Mouse (Mus musculus) adrenal gland, postnatal 36 days (tissue): ENCODE data around the gene Gdpd4. TPM values are rescaled to one million over a fixed set of nuclear protein-coding genes. Genes with fewer than 3 reads are reported as not detected.

ENCODE experiments used
- DNase-seq, 2 experiments: peaks; one replicate each; pipeline ENCODE4 v3.0.0; 2021; ENCODE audit warnings: mixed read lengths in 1 of 2
- long read RNA-seq, 2 experiments: library from polyadenylated mRNA; stranded (forward); transcript quantifications; one replicate each; pipeline ENCODE4 v2.0.0; 2021; ENCODE audit warnings: borderline sequencing depth in 2 of 2
- total RNA-seq, 2 experiments: library from RNA; stranded (reverse); gene quantifications; 2 replicates each; pipeline ENCODE4 v1.2.3; 2021

Gdpd4 gene
- total RNA-seq: not detected
- long read RNA-seq, experiment 1: 0 reads
- long read RNA-seq, experiment 2: 0 reads

GRCm38 (mm10) chr7:97919742-97920141, at the start of gene Gdpd4:
Gdpd4 (plus strand) TSS chr7:97919955.
- no peak for DNase-seq

DNA sequence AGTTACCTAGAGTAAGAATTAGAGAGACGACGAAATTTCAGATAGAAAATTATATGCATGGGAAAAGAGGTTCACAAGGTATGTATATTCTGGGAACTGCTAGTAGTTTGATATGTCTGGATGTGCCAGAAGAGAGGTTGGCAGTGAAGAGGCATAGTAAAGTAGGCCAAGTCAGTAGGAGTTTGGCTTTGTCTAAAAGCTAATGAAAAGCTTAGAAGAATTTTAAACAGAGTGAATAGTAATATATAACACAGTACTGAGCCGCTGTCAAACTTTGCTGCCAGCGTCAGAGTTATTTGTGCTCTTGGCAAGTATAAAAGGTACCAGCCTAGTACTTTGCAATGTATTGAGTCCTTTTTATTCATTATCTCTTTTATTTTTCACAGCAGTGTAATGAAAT, 47.4 kb upstream of the Gdpd4 start:
- no peak for DNase-seq

- DNase-seq: no peak
Observed at GRCm38 (mm10) chr7:97873317-97873716, 46.4 kb upstream of the Gdpd4 start.

GRCm38 (mm10) chr7:97877846-97878538, 41.8 kb upstream of the Gdpd4 start:
- no peak for DNase-seq

- no peak for DNase-seq
Observed at GRCm38 (mm10) chr7:97911646-97912045, 8.1 kb upstream of the Gdpd4 start.

DNA sequence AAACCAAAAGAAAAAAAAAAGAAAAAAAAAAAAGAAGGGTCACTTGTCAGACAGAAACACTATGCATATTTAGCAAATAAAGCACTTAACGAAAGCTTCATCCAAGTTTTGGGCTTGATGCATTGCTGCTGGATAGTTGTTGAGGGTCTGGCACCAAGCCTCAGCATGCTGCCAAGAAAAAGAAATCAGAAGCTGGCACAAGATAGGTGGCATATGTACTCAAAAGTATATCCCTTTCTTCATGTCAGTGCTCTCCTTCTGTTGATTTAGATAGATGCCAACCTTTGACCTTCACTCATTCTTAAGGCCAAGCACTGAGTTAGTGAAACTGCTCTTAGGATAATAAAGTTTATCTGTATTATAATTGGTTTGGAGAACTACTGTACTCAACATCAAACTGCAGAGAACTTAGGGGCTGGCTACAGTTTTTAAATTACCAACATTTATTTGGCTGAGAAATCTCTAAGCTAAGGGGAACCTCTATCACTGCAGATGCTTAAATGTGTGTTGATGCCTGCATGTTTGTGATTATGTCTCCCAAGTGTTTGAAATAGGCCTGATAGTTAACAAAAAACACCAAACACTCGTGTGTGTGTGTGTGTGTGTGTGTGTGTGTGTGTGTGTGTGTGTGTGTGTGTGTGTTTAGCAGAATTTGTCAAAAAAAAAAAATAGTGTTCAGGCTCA, 4.8 kb upstream of the Gdpd4 start:
- DNase-seq: no peak

DNA sequence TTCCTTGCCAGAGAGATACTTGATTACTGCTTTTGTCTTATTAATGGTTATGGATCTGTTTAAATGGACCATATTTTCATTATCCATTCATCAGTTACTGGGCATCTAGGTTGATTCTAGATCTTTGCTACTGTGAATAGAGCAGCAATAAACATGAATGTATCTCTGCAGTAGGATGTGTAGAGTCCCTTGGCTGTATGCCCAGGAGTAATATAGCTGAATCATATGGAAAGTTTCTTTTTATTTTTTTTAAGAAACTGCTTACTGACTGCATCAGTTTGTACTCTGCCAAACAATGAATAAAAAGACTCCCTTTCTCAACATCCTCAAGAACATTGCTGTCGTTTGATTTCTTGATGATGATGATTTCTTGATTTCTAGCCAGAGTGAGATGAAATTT, 6.1 kb downstream of the Gdpd4 start:
- no peak for DNase-seq

GRCm38 (mm10) chr7:97926978-97927377, 7.2 kb downstream of the Gdpd4 start:
- no peak for DNase-seq

- DNase-seq: no peak
Observed at GRCm38 (mm10) chr7:97944485-97944884, 24.7 kb downstream of the Gdpd4 start.

GRCm38 (mm10) chr7:97972486-97972885, 52.7 kb downstream of the Gdpd4 start:
- no peak for DNase-seq

GRCm38 (mm10) chr7:97977463-97977862, 57.7 kb downstream of the Gdpd4 start:
- DNase-seq: peak; percentile 53 to 61

DNA sequence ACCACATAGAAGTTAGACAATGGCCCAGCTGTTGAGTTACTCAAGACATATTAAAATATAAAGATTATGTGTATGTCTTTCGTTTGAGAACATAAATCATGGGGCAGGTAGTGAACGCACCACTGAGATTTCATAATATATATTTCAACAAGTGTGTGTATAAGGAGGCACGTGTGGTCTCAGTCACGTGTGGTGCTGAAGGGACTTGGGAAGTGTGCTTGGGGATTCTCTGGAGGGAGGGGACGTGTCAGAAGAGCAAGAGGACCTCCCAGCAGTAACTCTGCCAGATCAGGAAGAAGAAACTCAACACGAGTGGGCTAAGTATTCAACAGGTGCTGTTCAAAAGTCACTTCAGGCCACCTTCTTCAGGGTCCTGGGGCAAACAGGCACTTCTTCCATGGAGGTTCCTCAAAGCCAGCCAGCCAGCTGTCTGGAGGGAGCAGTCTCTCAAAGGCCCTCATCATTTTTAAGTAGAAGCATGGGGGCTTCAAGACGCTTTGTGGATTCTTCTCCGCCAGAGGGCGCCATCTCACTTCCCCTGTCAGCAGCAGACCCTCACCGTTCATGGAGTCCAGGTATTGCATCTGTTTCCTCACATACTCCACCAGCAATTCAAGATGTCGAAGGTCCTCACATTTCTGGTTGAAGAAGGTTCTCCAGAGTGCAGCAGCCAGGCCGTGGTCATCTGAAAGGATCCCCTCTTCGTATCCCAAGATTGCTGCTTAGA, 64.5 kb downstream of the Gdpd4 start:
- DNase-seq: peak; percentile 15 to 50

GRCm38 (mm10) chr7:98002617-98003016, 82.9 kb downstream of the Gdpd4 start:
- DNase-seq: no peak

DNA sequence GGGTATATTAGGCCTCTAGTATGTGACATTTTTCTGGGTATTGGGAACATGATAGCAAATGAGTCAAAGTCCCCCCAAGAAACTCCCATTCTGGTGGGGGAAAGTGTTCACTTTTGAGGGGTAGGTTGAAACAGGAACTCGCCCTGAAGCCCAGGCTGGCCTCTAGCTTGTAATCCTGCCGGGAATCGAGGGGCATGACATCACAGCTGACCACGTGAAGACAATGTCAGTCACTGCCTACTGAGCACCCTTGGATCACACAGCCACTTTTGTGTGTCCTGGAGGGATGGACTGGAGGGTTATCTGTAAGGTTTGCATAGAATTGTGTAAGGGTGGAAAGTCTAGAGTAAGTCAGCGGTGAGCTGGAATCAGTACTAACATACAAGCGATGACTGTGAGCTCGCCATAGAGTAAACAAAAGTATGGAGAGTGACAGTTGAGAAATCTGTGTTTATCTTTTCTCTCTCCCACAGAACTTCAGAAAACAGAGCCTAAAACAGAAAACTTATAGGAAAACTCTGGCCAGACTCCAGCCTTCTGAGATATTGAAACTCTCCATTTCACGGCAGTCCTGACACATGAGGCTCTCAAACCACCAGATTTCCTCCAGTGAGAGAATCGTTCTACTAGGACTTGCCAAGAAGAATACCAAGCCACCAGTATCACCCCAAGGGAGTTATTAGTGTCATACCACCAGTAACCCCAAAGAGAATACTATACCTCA, 128.5 kb downstream of the Gdpd4 start:
- DNase-seq: no peak

- DNase-seq: peak; percentile 72 to 84
Observed at GRCm38 (mm10) chr7:98051980-98052379, 132.2 kb downstream of the Gdpd4 start.

- no peak for DNase-seq
Observed at GRCm38 (mm10) chr7:98054461-98054860, 134.7 kb downstream of the Gdpd4 start.

GRCm38 (mm10) chr7:98054942-98055341, 135.2 kb downstream of the Gdpd4 start:
- no peak for DNase-seq

- no peak for DNase-seq
Observed at GRCm38 (mm10) chr7:98066229-98066628, 146.5 kb downstream of the Gdpd4 start.

DNA sequence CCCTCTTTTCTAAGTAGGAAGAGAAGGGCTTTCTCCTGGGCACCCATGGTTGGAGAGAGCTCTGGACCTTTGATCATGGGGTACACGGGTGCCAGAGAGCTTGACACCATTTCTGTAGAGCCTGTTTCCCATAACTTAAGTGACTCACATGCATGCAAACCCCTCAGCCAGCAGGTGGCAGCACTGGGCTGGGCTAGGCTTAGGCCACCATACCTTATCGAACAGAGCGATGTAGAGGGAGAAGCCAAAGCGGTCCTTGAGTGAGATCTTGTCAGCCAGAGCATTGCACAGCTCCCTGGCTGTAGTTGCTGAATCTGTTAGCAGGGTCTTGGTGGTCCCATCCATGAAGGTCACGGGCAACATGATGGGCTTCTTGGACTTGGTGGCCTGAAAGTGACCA, 151.9 kb downstream of the Gdpd4 start:
- peak; percentile 91 to 93 for DNase-seq

GRCm38 (mm10) chr7:98077453-98077852, 157.7 kb downstream of the Gdpd4 start:
- DNase-seq: no peak

DNA sequence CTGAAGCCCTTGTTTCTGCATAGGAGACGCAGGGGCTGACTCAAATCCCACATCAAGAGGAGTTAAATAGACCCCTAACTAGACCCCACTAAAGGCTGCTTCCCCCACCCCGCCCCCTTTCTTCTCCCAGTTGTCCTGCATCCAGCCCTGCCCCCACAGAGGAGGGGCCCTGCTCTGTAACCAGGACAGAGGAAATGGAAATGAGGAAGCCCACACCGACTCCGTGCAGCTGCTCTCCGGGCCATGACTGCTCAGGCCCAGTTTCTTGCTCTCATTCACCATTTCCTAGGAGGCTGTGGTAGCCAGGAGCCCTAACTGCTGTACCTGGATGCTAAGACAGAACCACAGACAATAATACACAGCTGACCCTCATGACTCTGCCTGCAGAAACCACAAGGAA, 162.6 kb downstream of the Gdpd4 start:
- no peak for DNase-seq

DNA sequence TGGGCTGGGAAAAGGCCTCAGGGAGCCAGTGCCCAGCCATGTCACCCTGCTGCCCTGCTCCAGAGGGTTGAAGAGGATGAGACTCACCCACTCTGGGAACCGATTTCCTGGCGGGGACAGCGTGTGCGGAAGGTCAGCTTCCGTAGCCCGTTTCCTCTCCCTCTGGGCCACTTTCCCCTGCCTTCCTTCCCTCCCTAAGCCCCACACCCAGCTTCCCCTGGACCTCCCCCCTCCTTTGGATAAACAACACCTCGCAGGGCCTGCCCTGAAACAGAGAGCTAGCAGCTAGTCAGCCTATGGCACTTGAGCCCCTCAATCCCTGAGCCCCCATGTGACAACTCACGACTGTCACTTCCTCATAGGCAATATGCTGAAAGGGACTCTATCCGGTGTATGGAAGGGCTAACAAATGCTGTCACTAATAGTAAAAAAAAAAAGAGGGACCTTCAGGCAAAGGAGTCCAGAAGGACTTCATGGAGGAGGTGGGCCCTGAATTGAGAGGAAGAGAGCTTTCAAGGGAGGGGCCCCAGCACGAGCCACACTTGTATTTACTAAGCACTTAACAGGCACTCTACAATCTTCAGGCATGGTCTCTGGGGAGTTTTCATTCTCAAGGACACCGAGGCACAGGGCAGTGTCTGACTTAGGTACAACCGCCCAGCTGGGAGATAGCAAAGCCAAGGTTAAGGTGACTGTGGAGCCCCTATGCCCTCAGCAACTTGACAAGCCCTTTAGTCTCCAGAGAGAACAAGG, 165.0 kb downstream of the Gdpd4 start:
- peak in 1 of 2 experiments; percentile 32 for DNase-seq
